Mouse (Mus musculus) cortical plate, adult 2 months (tissue): ENCODE results near the gene Akt1.

Experiments used
- CTCF ChIP-seq: fragments of 200-500 bp; IDR thresholded peaks from 2 replicates; pipeline ENCODE4 v1.5.1; 2011; ENCODE audit warnings: mild to moderate bottlenecking, control low read depth, low read length; ENCODE audit not compliant: insufficient read depth; ENCODE audit errors: extremely low read depth
- POLR2A ChIP-seq: fragments of 200-500 bp; IDR thresholded peaks from 2 replicates; pipeline ENCODE4 v1.6.1; 2011; ENCODE audit warnings: mild to moderate bottlenecking, low read length, control low read depth; ENCODE audit not compliant: insufficient read depth; ENCODE audit errors: extremely low read depth

GRCm38 (mm10) chr12:112667619-112668297 is 6.9 kb downstream of the Akt1 start:
- TF ChIP-seq POLR2A (no peak), CTCF (no peak)
